Mouse (Mus musculus): ENCODE results near the gene Tacc3.

- TF ChIP-seq MAX (IDR thresholded peaks at IDR 0.05; ENCODE audit: low read depth), result no peak
- no peak for TF ChIP-seq POLR2A (IDR thresholded peaks at IDR 0.05; ENCODE audit: insufficient read length, low read depth)
- TF ChIP-seq TCF3 (IDR thresholded peaks at IDR 0.05; ENCODE audit: insufficient read length, low read depth), result no peak
- TF ChIP-seq TCF12 (IDR thresholded peaks at IDR 0.05; ENCODE audit: insufficient read depth, poor library complexity, severe bottlenecking), result no peak
- no peak for TF ChIP-seq POLR2AphosphoS2 (IDR thresholded peaks at IDR 0.05; ENCODE audit: insufficient read length, low read depth)
- TF ChIP-seq MYOG (IDR thresholded peaks at IDR 0.05; ENCODE audit: control insufficient read depth in 1 of 3, insufficient read depth in 1 of 3, insufficient read length in 2 of 3, low read depth in 2 of 3), result no peak
- TF ChIP-seq USF1 (IDR thresholded peaks at IDR 0.05; ENCODE audit: low read depth), result no peak
- no peak for TF ChIP-seq MYOD1 (IDR thresholded peaks at IDR 0.05; ENCODE audit: control insufficient read depth in 1 of 3, insufficient read length in 2 of 3, low read depth in 2 of 3)
- no peak for TF ChIP-seq REST (IDR thresholded peaks at IDR 0.05; ENCODE audit: insufficient read depth, insufficient read length)
- TF ChIP-seq E2F4 (IDR thresholded peaks at IDR 0.05; ENCODE audit: insufficient read depth), result no peak
- TF ChIP-seq SRF (IDR thresholded peaks at IDR 0.05; ENCODE audit: control insufficient read depth, insufficient read length, low read depth), result no peak
These were observed 57.3 kb downstream of the Tacc3 start for GRCm38 (mm10) chr5:33715182-33715581.
